Mouse (Mus musculus): ENCODE data around the gene Slc25a41.

- TF ChIP-seq CTCF (IDR thresholded peaks at IDR 0.05; ENCODE audit: extremely low read depth, insufficient read depth, insufficient read length, insufficient replicate concordance): no peak
- TF ChIP-seq POLR2A (IDR thresholded peaks at IDR 0.05; ENCODE audit: low read depth, low read length): no peak
Measured at GRCm38 (mm10) chr17:57063031-57063430, 21.6 kb upstream of the Slc25a41 start.
